Mouse (Mus musculus) cerebellum, postnatal 4 days (tissue): ENCODE data around the gene Pnma1.
A peak's percentile ranks its signal among the peaks of the same experiment; 100 is the strongest.

ENCODE experiments used
- DNase-seq, 2 experiments: peaks; one replicate each; pipeline ENCODE4 v3.0.0; 2022; ENCODE audit warnings: low spot score in 2 of 2, mixed read lengths in 1 of 2

Gene Pnma1

DNA sequence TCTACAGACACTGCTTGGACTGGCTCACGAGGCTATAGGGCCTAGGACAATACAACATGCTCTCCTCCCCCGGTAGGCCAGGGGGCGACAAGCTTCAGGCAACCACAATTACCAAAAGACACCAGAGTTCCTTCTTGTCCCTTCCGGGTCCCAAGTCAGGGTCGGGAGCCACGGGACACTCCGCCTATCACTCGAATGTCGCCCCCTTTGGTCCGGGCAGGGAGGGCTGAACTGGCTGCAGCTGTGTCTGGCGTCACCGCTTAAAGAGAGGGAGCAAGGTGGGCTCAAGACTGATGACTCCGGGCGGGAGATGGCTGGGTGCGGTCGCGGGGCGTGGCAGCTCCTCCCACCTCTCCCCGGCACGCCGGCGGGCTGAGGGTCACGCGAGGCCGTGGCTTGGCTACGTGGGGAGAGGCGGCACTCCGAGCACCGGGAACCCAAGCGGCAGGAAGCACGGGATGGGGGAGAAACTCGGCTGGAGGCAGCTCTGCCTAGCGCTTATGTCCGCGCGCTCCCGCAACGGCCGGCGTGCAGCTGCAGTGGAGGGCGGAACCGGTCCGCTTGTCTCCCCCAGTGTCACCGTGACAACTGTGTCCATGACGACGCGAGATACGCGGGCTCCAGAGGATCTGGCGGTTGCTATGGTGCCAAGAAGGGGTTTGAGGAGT is at the start of gene Pnma1:
Pnma1 (minus strand) TSS at position 536 of the 668 bp plus-strand sequence.
- peak; percentile 54 to 74 for DNase-seq

- DNase-seq: no peak
Measured at GRCm38 (mm10) chr12:84195195-84195594, 46.9 kb upstream of the Pnma1 start.

DNA sequence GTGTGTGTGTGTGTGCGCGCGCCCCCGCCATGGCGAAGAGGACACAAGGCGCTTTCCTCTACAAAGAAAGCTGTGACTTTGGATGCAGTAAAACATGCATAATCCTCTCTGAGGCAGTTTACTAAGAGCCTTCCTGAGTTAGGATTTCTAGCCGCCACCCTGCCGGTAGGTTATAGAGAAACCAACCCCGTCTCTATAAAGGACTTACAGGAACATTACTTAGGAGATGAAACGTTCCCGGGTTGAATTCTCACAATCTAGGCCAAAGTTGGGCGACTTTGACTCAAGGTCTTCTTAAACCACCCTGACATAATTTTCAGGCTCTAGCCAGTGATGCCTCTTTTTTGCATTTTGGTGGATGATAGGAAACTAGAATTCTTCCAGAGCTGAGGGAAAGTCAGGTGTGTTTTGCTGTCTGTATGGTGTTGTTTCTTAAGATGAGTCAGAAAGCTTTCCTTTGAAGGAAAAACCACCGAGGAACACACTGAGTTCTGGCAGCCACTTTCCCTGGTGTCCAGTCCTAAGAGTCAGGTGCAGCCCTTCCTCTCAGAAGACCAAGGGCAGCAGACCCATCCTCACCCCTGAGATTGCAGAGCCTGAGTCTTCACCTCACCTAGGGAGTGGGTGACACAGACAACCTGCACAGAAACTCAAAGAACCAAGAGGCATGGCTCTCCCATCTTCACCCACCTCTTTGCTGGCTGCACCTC is 46.3 kb upstream of the Pnma1 start:
- no peak for DNase-seq

DNA sequence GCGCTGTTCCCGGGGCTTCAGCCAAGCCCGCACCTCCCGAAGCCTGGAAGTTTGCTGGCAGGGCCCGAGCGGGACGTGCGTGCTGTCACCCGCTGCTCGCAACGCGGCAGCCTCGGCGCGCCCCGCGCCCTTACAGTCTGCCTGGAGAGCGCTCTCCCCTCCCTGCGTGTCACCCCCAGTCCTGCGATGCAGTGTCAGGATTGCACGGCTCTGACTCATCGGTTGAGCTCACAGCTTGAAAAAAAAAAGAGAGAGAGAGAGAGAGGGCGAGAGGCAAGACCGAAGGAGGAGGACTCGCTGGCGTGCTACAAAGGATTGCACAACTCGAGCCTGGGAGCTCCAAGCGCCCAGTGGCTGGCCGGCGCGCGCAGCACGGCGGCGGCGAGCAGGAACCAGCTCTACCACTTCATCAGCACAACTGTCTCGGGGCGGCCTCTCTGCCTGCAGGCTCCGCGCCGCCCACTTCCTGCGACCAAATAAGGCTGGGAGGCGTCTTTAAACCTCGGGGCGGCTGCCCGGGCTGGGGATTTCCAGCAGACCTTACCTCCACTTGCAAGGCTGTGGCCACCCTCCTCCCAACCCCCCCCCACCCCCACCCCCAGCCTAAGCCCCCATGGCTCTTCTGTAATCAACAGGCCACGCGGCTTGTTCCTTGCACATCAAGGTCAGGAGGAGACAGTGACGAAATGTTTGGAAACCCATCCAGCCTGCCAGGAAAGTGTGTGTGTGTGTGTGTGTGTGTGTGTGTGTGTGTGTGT is 45.5 kb upstream of the Pnma1 start:
- peak; percentile 76 to 81 for DNase-seq

GRCm38 (mm10) chr12:84192741-84193641 is 44.7 kb upstream of the Pnma1 start:
- peak; percentile 63 to 70 for DNase-seq

- no peak for DNase-seq
Measured at GRCm38 (mm10) chr12:84192280-84192679, 44.0 kb upstream of the Pnma1 start.

GRCm38 (mm10) chr12:84191770-84192169 is 43.5 kb upstream of the Pnma1 start:
- no peak for DNase-seq

- DNase-seq: no peak
Measured at GRCm38 (mm10) chr12:84191190-84191589, 42.9 kb upstream of the Pnma1 start.

DNA sequence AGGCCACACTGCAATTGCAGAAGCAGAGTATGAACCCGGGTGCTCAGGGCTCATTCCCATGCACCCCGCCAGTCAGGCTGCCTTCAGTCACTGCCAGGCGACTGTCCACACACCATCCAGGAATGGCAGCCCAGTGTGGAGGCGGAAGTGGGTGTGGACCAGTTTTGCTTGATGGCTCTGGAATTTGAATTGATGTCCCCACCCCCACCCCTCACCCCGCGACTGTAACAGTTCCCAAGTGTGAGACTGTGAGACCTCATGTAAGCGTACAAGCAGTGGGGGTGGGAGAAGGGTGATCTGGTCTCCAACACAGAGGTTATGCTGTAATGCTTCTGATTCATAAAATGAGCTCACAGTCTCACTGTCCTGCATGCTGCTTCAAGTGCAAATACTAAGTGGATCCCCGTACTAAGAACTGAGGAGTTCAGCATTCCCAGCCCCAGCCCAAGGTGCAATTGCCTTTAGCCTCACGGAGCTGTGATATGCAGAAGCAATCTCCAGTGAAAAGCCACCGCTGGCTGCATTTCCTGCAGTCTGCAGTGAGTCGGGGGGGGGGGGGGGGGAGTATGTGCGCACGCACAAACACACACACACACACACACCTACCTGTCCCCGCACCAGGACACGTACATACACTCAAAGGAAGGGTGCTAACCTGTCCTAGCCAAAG is 42.0 kb upstream of the Pnma1 start:
- DNase-seq: no peak

GRCm38 (mm10) chr12:84188881-84189444 is 40.7 kb upstream of the Pnma1 start:
- no peak for DNase-seq

- DNase-seq: no peak
Measured at GRCm38 (mm10) chr12:84187752-84188601, 39.7 kb upstream of the Pnma1 start.

DNA sequence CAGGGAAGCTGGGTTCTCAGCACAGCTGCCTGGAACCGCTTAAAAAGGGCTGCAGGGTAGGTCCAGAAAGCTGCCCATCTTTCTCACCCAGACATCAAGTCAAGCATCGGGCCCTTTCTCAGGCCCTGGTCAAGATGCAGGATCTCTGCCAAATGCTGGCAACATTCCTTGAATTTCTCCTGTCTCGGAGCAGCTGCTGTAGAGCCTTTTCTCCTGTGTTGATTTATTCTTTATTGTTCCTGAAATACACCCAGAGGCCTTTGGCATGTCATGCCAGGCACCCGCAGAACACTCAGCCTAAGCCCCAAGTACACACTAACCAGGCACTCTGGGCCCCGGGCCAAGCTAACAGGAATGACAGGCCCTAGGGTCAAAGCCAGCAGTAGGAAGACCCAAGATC is 38.7 kb upstream of the Pnma1 start:
- DNase-seq: peak in 1 of 2 experiments; percentile 40

GRCm38 (mm10) chr12:84186536-84186935 is 38.2 kb upstream of the Pnma1 start:
- DNase-seq: no peak

DNA sequence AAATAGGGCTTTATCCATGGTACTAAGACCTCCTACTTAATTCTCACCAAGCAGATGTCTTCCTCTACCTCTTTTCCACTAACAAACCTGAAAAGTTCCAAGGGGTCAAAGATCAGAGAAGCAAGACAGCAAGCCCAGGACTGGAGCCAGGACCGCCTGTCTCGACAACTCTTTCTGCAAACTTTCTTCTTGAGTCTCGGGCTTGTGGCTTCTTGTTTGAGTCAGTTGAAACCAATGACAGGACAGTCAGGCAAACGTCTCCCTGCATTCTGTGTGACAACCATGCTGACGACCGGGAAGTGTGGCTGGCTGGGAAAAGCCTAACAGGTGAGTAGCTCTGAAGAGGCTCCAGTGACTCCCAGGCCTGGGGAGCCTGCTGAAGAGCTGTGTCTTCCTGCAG is 37.3 kb upstream of the Pnma1 start:
- no peak for DNase-seq

GRCm38 (mm10) chr12:84184979-84185378 is 36.7 kb upstream of the Pnma1 start:
- DNase-seq: no peak

- no peak for DNase-seq
Measured at GRCm38 (mm10) chr12:84181999-84182398, 33.7 kb upstream of the Pnma1 start.

DNA sequence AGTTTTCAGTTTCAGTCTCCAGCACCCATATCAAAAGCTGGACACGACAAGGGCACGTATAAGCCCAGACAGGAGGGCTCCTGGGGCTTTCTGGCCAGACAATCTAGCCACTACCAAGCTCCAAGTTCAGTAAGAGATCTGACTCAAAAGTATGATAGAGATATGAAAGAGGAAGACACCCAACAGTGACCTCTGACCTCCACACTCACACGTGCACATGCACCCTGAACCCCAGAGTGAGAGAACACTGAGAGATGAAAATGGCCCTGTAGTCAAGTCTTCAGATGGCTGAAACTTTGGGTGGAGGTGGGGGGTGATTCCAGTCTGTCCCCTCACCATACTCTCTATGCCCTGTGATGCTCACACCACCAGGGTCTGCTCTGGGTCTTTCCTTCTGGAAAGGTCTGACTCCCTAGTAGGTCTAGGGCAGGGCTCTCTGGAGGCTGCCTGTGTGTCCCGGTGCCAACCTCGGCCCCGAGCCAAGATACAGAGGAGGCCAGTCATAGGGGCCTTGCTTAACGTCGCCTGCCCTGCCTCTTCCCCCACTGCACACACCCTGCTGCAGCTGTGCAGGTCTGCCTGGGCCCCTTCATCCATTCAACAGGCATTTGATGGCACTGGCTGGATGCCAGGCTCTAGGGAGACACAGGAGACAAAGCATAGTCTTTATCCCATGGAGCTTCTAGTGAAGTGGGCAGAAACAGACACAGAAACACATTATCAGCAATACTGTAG is 32.6 kb upstream of the Pnma1 start:
- peak; percentile 47 to 48 for DNase-seq

GRCm38 (mm10) chr12:84180090-84180489 is 31.8 kb upstream of the Pnma1 start:
- DNase-seq: no peak
